Mouse (Mus musculus) adrenal gland, postnatal 4 days (tissue): ENCODE measurements around the gene Ap5z1. TPM values are rescaled to one million over a fixed set of nuclear protein-coding genes. Genes with fewer than 3 reads are reported as not detected.

ENCODE experiments used
- DNase-seq, 2 experiments: peaks; one replicate each; pipeline ENCODE4 v3.0.0; 2021 to 2022; ENCODE audit warnings: low spot score in 2 of 2, mixed read lengths in 2 of 2
- total RNA-seq, 2 experiments: library from RNA; stranded (reverse); gene quantifications; 2 replicates each; pipeline ENCODE4 v1.2.3; 2021

Ap5z1 gene
- total RNA-seq, 2 experiments from 2014 or later = 22.2 to 24.6 TPM

DNA sequence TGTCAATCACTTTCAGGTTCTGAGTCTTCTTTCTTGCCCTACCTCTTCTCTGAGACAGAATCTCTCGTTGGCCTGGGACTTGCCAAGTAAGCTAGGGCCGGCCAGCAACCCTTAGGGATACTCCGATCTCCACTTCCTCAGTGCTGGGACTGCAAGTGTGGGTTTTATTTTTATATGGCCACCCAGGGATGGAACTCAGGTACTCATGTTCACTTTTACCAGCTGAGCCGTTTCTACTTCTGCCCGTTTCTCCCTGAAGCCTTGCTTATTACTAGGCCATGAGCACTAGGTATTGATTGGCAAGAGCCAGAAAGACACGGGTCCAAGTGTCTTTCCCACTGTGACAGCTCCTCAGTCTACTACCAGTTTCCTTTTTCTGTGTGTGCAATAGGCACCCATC is 733 bp upstream of the Ap5z1 start:
- DNase-seq = no peak

DNA sequence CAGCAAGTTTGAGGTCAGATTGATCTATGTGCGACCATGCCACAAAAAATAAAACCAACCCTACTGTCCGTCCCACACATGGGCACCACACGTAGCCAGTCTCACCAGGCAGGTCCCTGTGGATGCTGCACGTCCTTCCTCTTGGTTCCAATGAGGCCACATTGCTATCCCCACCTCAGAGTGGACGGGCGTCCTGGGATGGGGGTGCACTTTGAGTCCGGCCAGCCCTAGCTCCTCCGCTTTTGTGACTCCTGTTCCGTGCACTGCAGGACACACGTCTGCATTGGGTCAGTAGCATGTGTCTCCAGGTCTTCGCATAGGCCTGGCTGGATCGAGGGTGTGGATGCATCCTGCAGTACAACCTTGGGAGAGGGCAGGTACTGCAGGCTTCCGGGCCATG is 4.6 kb downstream of the Ap5z1 start:
- no peak for DNase-seq

DNA sequence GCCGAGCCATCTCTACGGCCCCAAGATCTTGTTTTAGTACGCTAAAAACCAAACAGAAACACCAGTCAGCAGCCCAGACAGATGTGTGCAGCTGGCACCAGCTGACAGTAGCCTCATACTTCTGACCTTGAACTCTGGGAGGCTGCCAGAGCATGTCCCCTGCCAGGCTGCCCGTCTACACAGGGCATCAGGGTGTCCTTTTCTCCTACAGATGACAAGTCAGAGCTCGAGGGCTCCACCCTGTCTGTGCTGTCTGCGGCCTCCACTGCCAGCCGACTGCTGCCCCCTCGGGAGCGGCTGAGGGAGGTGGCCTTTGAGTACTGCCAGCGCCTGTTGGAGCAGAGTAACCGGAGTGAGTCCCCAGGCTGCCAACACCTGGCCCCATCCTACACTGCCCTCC is 6.1 kb downstream of the Ap5z1 start:
- DNase-seq = no peak

DNA sequence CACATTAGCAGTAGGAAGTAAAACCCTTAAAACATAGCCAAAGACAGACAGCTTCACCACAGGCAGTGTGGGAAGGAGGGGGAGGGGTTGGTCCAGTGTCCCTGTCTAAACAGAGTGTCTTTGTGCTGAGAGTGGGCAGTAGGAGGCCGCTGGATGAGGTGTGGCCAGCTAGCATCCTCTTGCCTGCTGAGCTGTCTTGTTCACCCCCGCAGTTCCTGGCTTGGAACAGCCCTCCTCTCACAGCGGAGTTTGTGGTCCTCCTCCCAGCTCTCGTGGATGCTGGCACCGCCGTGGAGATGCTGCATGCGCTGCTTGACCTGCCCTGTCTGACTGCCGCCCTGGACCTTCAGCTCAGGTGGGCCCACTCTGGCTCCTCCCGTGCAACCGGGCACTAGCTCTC is 10.0 kb downstream of the Ap5z1 start:
- no peak for DNase-seq

DNA sequence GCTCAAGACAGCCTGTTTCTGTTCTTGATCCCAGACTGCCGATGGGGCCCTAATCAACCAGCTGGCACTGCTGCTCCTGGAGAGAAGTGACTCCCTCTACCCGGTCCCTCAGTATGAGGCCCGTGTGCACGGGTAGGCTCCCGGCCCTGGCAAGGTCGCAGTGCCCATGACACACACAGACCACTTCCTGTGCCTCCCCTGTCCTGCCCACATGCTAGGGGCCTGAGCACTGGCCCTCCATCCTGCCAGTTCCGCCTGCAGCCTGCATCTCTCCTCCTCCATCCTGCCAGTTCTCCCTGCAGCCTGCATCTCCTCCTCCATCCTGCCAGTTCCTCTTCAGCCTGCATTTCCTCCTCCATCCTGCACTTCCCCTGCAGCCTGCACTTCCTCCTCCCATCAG is 11.9 kb downstream of the Ap5z1 start:
- no peak for DNase-seq

DNA sequence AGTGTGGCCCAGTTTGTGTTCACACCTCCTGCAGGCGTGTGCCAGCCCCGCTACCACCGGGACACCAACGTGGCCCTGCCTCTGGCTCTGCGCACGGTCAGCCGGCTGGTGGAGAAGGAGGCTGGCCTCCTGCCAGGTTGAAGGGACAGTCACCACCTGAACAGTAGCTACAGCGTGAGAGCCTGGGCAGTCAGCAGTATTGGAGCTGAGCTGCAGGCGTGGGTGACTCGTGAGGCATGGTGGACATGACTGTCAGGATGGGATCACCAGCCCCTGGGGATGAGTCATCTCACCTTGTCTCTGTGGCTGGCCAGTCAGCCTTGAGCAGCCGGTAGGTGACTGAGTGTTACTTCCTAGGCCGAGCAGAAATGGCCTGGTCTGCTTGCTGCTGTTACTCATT is 13.6 kb downstream of the Ap5z1 start:
- DNase-seq = peak in 1 of 2 experiments; percentile 33

DNA sequence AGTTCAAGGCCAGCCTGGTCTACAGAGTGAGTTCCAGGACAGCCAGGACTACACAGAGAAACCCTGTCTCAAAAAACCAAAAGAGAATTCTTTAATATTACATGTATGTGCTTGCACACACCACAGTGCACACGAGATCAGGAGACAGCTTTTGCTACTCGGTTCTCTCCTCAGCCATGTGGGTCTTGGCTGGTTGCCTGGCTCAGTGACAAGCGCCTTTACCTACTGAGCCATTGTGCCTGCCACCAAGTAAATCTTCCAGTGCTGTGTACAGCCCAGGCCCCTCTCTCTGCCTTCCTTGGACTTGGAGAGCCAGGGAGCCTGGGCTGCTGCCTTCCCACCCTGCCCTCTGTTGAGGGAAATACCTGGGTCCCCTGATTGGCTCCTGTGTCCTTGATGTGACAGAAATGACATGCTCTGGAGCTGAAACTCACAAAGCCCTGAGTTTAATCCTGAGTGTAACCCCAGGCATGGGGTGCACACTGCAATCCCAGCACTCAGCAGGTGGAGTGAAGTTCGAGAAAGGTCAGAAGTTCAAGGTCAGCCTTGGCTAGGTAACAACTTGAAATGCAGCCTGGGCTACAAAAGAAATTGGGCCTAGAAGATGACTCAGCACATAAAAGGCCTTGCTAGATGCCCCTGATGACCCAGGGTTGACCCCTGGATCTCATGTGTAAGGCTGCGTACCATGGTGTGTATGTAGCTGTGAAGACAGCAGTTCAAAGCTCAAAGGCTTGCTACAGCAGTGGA is 14.3 kb downstream of the Ap5z1 start:
- DNase-seq = no peak

DNA sequence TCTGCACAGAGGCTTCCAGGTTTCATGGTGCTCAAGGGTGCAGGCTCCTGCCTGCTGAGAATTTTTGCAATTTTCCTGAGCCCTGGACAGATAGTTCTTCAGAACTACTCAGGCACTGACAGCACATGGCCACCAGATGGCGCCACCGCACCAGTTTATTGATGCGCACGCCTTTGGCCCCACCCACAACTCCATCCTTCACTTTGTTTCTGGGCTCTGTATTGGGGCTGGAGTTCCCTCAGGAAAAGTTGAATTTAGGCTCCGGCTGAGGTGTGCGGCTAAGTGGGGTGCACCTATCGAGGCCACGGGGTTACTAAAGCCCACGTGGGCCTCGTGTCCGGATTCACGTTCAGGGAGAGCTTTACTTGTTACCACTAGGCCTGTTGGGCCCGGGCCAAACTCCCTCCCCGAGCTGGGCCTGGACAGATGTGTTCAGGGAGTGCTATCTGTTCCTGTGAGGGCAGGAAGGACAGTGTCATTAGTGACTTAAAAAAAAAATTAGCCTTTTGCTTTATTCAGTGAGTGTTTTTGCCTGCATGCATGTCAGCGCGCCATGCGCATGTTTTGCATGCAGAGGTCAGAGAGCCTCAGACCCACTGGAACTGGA is 15.2 kb downstream of the Ap5z1 start:
- DNase-seq = peak; percentile 71 to 77

DNA sequence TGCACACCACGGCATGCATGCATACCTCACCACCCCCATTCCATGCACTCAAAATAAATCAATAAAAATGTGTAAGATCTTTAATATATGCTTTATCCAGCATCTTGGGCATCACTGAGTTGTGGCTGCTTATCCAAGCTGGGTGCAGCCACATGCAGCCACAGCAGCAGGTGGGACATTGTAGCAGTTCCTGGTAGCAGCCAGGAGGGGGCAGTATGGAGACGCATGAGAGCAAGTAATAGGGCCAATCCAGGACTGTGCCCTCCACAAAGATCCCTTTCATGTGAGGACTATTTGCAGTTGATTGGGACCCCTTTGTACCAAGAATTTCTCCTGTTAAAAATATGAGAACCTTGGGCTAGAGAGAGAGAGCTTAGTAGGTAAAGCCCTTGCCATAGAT is 18.8 kb downstream of the Ap5z1 start:
- no peak for DNase-seq

DNA sequence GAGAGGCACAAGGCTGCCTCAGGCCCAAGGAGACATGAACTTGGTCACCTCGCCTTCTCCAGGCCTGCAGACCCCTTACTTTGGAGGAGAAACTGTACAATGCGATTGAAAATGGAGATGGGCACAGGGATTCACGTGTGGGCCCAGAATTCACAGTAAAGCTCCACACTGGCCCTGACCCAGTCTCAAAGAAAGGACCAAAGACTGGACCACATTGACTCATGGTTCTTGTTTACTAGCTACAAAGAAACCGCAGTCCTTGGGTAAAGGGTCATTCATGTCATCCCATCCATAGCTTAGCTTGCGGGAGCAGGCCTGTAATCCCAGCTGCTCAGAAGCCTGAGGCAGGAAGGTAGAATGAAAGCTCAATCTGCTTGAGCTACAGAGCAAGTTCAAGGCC is 19.8 kb downstream of the Ap5z1 start:
- DNase-seq = no peak

DNA sequence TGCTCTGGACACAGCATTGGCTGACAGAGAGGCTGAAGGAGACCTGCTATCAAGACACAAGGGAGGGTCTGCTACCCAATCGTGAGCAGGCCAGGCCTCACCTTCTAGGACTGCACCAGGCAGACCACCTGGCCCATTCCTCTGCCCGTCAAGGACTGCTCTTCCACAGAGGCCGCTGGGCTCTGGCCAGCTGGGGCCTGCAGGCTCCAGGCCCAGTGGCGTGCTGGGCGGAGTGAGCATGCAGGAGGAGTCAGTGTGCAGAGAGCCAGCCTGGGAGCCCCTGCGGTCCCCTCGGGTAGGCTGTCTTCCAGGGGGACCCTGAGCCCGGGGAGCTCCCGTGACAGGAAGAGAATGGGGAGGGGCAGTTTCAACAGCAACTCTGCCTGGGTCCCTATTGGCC is 22.9 kb downstream of the Ap5z1 start:
- no peak for DNase-seq

DNA sequence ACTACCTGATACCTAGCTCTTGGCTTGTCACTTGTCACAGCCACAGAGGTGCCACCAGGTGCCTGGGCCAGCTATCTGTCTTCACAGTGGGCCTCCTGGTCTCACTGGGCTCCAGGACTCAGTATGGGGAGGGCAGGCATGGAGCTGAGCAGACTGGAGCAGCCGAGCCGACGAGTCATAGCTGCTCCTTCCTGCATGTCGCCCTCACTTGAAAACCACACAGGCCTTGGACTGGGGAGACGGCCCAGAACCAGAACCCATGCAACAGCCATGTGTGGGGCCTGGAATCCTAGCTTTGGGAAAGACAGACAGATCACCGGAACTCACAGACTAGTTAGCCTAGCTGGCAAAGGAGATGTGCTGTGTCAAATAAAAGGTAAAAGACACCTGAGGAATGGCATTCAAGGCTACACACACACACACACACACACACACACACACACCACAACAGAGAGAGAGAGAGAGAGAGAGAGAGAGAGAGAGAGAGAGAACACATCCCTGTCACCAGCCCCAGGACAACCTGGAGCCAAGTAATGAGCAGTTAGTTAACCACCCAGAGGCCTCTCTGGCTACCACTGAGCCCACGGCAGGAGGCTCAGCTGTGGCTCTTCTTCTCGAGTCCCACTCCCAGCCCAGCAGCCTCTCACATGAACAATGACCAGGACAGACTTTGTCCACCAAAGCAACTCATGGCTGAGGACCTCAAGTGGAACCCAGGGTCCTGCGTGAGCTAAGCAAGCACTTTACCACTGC is 26.4 kb downstream of the Ap5z1 start:
- DNase-seq = no peak

DNA sequence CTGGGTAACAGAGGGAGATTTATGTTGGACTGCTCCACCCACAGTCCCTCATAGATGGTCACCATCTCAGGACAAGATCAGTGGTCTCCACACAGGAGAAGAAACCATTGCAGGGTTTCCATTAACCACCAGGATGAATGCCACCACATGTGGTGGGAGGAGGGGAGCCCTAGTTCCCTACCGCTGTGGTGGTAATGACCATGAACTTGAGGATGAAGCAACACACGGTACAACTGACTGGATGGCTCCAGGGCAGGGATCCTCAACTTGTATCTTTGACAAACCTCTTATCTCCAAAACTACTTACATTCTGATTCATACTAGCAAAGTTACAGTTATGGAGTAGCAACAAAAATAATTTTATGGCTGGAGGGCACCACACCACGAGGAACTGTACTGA is 29.6 kb downstream of the Ap5z1 start:
- DNase-seq = no peak

DNA sequence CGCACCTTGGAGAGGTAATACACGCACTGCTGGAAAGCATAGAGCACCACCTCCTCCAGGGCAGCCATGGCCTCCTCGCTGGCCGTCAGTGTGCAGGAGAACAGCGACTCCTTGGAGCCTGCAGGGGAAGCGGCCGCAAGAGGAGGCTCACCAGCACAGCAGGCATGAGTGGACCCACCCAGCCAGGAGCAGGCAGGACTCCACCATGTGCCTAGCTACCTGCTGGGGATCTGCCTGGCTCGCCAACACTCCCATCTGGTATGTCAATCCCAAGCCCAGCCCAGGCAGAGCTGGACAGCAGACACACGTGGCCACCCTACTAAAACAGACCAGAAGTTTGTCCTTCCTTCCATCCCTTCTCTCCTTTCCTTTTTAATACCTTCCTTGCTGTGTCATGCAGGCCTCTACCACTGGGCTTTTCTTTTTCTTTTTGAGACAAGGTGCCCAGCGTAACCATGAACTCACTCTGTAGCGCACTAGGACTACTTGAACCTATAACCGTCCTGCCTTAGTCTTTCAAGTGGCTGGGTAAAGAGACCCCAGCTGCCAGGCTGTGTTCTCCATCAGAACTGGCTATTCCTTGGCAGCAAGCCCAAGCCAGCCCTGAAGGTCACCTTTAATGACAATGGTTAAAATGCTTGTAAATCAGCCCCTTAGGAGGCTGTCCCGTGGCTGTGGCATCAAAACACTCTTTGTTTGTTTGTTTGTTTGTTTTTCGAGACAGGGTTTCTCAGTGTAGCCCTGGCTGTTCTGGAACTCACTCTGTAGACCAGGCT is 31.8 kb downstream of the Ap5z1 start:
- no peak for DNase-seq

DNA sequence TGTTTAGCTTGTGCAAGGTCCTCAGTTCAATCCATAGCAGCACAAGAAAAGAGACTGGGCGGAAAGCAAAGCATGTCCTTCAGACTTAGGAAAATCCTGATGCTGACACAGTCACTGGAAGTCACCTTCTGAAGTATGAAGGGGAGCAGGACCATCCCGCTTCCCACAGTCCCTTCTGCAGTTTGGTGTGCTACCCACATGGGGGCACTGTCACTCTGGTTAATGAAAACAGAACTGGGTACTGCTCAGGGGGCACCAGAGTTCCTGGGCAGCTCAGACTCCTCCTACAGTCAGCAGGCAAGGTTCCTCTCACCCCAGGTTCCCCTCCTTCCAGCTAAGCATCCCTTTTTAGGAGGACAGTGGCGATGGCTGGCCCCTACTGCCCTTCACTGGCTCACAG is 35.2 kb downstream of the Ap5z1 start:
- no peak for DNase-seq

DNA sequence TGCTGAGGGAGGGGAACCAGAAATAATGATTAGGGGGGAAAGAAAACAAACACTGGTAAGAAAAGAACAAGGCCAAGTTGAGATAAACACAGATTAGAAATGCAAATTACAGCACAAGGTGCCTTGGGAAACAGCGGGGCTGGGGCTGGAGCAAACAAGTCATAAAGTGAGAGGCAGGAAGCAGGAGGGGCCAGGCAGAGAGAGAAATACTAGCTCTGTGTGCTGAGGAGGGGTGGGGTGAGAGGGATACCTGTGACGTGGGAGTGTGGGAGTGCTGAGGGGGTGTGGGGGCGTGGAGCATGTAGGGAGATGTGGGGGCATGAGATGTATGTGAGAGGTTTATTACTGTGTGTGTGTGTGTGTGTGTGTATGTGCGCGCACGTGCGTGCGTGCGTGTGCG is 37.2 kb downstream of the Ap5z1 start:
- no peak for DNase-seq

DNA sequence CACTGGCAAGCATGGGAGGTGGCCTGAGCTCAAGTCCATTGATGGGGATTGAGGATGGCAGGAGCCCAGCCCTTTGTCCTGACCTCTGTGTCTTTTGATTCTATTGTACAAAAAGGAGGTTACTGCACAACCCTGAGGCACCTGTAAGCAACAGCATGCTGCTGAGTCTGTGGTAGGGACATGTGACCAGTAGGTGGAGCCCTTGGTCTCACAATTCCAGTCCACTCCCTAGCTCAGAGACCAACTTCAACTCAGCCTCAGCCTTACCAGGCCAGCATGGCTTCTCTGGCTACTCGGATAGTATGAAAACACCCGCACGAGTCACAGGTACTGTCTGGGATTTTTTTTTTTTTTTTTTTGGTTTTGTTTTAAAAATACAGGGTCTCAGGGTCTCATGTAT is 38.7 kb downstream of the Ap5z1 start:
- DNase-seq = peak in 1 of 2 experiments; percentile 57

DNA sequence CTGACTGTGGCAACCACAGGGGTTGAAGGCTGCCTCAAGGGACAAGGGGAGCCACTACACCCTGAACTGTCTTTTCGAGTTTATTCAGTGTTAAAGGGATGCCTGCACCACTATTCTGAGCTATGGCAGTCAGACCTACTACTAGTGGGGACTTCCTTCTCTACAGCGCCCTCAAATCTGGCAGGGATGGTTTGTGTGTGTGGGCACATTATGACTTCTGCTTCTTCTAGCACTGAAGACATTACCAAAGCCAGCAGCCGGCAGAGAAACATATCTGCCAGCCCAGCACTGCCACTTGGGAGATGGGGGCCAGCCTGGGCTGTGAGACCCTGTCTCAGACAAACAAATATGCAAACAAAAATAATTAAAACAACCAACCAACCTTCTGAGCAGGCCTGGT is 40.4 kb downstream of the Ap5z1 start:
- no peak for DNase-seq

DNA sequence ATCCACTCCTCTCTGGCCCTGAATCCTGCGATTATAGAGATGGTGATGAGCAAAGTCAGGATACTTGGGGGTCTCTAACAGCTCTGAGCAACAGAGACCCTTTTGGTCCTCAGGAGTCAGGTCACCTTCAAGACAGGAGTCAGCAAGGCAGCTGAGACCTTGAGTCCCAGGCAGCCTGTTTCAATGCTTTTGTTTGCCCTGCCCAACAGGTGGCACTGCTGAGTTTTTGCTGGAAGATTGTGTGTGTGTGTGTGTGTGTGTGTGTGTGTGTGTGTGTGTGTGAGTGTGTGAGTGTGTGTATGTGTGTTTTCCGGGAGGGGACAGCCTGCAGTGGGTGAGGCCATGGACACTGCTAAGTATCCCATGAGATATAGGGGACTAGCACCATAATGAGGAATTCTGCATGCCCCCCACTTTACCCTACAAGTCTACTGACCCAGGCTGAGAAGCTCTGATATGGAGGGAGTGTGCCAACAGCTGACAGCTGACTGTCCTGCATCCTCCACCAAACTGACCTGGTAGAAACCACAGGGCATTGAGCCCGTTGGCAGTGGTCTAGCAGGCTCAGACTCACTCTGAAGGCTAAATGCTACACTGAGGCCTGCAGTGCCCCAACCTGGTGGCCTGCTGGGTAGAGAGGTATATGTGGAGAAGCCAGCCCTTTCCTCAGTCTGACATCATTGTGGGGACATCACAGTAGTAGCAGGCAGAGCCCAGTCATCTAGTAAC is 42.1 kb downstream of the Ap5z1 start:
- DNase-seq = no peak

DNA sequence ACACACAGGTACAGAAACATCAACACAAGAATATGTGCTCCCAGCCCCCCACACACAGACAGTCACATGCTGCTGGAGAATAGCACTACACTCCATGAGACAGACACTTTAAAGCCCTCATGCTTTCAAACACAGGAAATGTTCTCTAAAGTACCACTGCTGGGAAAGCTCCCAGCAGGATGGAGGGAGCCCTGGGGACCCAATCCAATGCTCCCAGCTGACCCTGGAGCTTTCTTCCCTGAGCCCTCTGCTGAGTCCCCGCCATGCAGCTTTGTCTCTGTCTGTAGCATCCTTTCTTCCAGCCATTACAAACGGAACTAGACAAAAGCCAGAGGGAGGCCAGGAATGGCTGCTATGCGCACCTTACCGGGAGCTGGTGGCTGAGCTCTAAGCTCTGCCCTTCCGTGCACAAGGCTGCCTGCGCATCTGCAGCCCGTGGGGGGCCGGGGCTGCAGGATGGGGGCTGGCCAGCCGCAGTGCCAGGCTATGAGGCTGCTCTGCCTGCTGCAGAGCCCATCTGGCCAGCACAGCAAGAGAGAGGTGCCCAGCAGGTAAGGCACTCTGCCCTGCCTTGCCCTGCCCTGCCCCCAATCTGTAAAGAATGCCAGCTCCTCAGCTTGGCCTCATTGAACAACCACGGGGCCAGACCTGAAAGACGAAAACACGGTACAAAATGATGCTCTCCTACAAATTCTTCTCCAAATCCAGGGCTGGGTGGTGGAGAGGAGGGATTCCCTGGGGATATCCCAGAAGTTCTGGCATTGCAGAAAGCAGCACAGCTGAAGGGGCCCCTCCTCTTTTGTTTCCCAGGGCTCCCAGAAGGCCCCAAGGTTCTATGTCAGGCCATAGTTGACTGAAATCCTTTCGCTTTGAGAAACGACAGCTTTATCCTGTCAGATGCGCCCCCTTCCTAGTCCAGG is 45.7 kb downstream of the Ap5z1 start:
- DNase-seq = no peak
